Mouse (Mus musculus): ENCODE results near the gene Cysltr1. TPM values are rescaled to one million over a fixed set of nuclear protein-coding genes. Genes with fewer than 3 reads are reported as not detected.

The Cysltr1 gene
- polyA plus RNA-seq, 1 experiment from 2014 or later, result 1.3 TPM

GRCm38 (mm10) chrX:106578966-106579365, 24.5 kb downstream of the Cysltr1 start:
- Histone ChIP-seq H3K4me3 (no peak overlapping the region), H3K27me3 (no peaks in the 10 kb centered on the region), H3K9me3 (no peaks in the 10 kb centered on the region), H3K4me2 (replicated peaks) (no peak overlapping the region), H3K27ac (replicated peaks) (no peak overlapping the region), H3K9ac (replicated peaks) (no peak overlapping the region), H3K4me1 (no peaks in the 10 kb centered on the region), H3K36me3 (no peaks in the 10 kb centered on the region)
- WGBS, result 49% methylated on average over 3 of the region's 3 CpGs
- ATAC-seq (ENCODE audit: low FRiP score, low read depth), result no peak

GRCm38 (mm10) chrX:106555457-106555856, 48.0 kb downstream of the Cysltr1 start:
- 71% methylated on average over 2 of the region's 2 CpGs for WGBS
- Histone ChIP-seq H3K4me1 (no peaks in the 10 kb centered on the region), H3K4me2 (replicated peaks) (no peak overlapping the region), H3K9ac (replicated peaks) (no peak overlapping the region), H3K4me3 (no peak overlapping the region), H3K27ac (replicated peaks) (no peak overlapping the region), H3K27me3 (no peaks in the 10 kb centered on the region), H3K9me3 (no peaks in the 10 kb centered on the region), H3K36me3 (no peaks in the 10 kb centered on the region)
- no peak for ATAC-seq (ENCODE audit: low FRiP score, low read depth)

GRCm38 (mm10) chrX:106536359-106536758, 67.1 kb downstream of the Cysltr1 start:
- Histone ChIP-seq H3K4me3 (no peak overlapping the region), H3K9me3 (no peaks in the 10 kb centered on the region), H3K9ac (replicated peaks) (no peak overlapping the region), H3K4me1 (no peaks in the 10 kb centered on the region), H3K4me2 (replicated peaks) (no peak overlapping the region), H3K27ac (replicated peaks) (no peak overlapping the region), H3K27me3 (no peaks in the 10 kb centered on the region), H3K36me3 (no peaks in the 10 kb centered on the region)
- no peak for ATAC-seq (ENCODE audit: low FRiP score, low read depth)
- WGBS, result 36% methylated on average over 3 of the region's 3 CpGs

Other genes with a start within 250 kb of the Cysltr1 start
- 16.0 and 17.6 TPM in 2 replicates for gene Fndc3c1, start 118.3 kb downstream of the Cysltr1 start, polyA plus RNA-seq (2016; fragmentation: Nextera tagmentation; extraction: Ambion mirVana)
- gene Gm5127, start 20.5 kb downstream of the Cysltr1 start, polyA plus RNA-seq (2016; fragmentation: Nextera tagmentation; extraction: Ambion mirVana), result 0.41 and 0.79 TPM in 2 replicates
- 4.0 and 11.6 TPM in 2 replicates for gene Rtl3, start 237.0 kb upstream of the Cysltr1 start, polyA plus RNA-seq (2016; fragmentation: Nextera tagmentation; extraction: Ambion mirVana)

Measured in midbrain, embryonic 12.5 days (tissue).